Mouse (Mus musculus) bone marrow, adult 2 months (tissue): ENCODE measurements around the gene Hist1h3a.

Experiments
- CTCF ChIP-seq: fragments of 200-500 bp; IDR thresholded peaks from 2 replicates; pipeline ENCODE4 v1.5.1; 2011; ENCODE audit warnings: low read length, control low read depth; ENCODE audit not compliant: control insufficient read depth, insufficient read depth
- POLR2A ChIP-seq: fragments of 200-500 bp; IDR thresholded peaks from 2 replicates; pipeline ENCODE4 v1.6.1; 2011; ENCODE audit warnings: low read depth, mild to moderate bottlenecking, control low read depth, low read length, borderline replicate concordance; ENCODE audit not compliant: control insufficient read depth

GRCm38 (mm10) chr13:23763242-23763585 lies 1.0 kb upstream of the Hist1h3a start:
- TF ChIP-seq CTCF (no peak), POLR2A (no peak)
